Mouse (Mus musculus): ENCODE data around the gene Zfp57. TPM values are rescaled to one million over a fixed set of nuclear protein-coding genes. Genes with fewer than 3 reads are reported as not detected.
"Not testable (repeated sequence)": the region's sequence is repeated elsewhere in the genome, so short reads cannot be mapped to it uniquely, and the experiment has no call there.

Zfp57 gene
- polyA plus RNA-seq, 1 experiment from 2014 or later: 215 TPM

GRCm38 (mm10) chr17:36998477-36998876 is 2.5 kb upstream of the Zfp57 start:
- Histone ChIP-seq H3K4me1 (no peaks in the 10 kb centered on the region), H3K9ac (no peak overlapping the region), H3K9me3 (replicated peaks) (no peaks in the 10 kb centered on the region), H3K4me3 (no peak overlapping the region), H3K36me3 (ENCODE audit: poor library complexity, severe bottlenecking) (no peaks in the 10 kb centered on the region), H3K27ac (no peak overlapping the region), H3K4me2 (no peak overlapping the region), H3K27me3 (no peaks in the 10 kb centered on the region)
- ATAC-seq: no peak
- 75% methylated on average over 2 of the region's 2 CpGs for WGBS

- Histone ChIP-seq H3K27me3 (no peaks in the 10 kb centered on the region), H3K9me3 (replicated peaks) (no peaks in the 10 kb centered on the region), H3K36me3 (ENCODE audit: poor library complexity, severe bottlenecking) (peaks cover 29% of the 10 kb centered on the region), H3K4me1 (peaks cover 18% of the 10 kb centered on the region), H3K27ac (peak overlapping the region; percentile 96), H3K4me2 (peak overlapping the region; percentile 70), H3K9ac (peak overlapping the region; percentile 98), H3K4me3 (peak overlapping the region; percentile 83)
- peak; percentile 90 for ATAC-seq
- WGBS: under 1% methylated on average over 49 of the region's 49 CpGs
These were observed 1.7 kb downstream of the Zfp57 start for GRCm38 (mm10) chr17:37002364-37003330.

GRCm38 (mm10) chr17:37003366-37003765 is 2.4 kb downstream of the Zfp57 start:
- Histone ChIP-seq H3K4me1 (peaks cover 18% of the 10 kb centered on the region), H3K27ac (peak overlapping the region; percentile 96), H3K4me2 (peak overlapping the region; percentile 70), H3K4me3 (peak overlapping the region; percentile 83), H3K27me3 (no peaks in the 10 kb centered on the region), H3K36me3 (ENCODE audit: poor library complexity, severe bottlenecking) (peaks cover 37% of the 10 kb centered on the region), H3K9ac (peak overlapping the region; percentile 98), H3K9me3 (replicated peaks) (no peaks in the 10 kb centered on the region)
- no peak; the same call in 1 of the 2 replicates for ATAC-seq
- WGBS: 31% methylated on average over 4 of the region's 4 CpGs

GRCm38 (mm10) chr17:37008161-37008560 is 7.2 kb downstream of the Zfp57 start:
- peaks cover 76% of the 10 kb centered on the region for H3K36me3 ChIP-seq (ENCODE audit: poor library complexity, severe bottlenecking)
- ATAC-seq: no peak
- no peak overlapping the region for H3K27ac ChIP-seq
- no peak overlapping the region for H3K9ac ChIP-seq
- no peak overlapping the region for H3K4me2 ChIP-seq
- no peaks in the 10 kb centered on the region for H3K27me3 ChIP-seq
- H3K4me3 ChIP-seq: no peak overlapping the region
- no peaks in the 10 kb centered on the region for H3K9me3 ChIP-seq (replicated peaks)
- H3K4me1 ChIP-seq: peaks cover 22% of the 10 kb centered on the region
- 91% methylated on average over 6 of the region's 6 CpGs for WGBS

- no peak overlapping the region for H3K9ac ChIP-seq
- H3K9me3 ChIP-seq (replicated peaks): no peaks in the 10 kb centered on the region
- WGBS: 96% methylated on average over 17 of the region's 17 CpGs
- no peak overlapping the region for H3K4me3 ChIP-seq
- H3K27ac ChIP-seq: no peak overlapping the region
- no peak for ATAC-seq
- H3K27me3 ChIP-seq: no peaks in the 10 kb centered on the region
- H3K36me3 ChIP-seq (ENCODE audit: poor library complexity, severe bottlenecking): peaks cover 74% of the 10 kb centered on the region
- H3K4me2 ChIP-seq: no peak overlapping the region
- H3K4me1 ChIP-seq: peaks cover 12% of the 10 kb centered on the region
These were observed 8.6 kb downstream of the Zfp57 start for GRCm38 (mm10) chr17:37009460-37010042.

- 74% methylated on average over 3 of the region's 3 CpGs for WGBS
- H3K36me3 ChIP-seq (ENCODE audit: poor library complexity, severe bottlenecking): peaks cover 56% of the 10 kb centered on the region
- peaks cover 5% of the 10 kb centered on the region; the same call in 1 of the 2 replicates for H3K4me1 ChIP-seq
- no peak overlapping the region for H3K4me3 ChIP-seq
- no peak overlapping the region for H3K9ac ChIP-seq
- no peaks in the 10 kb centered on the region for H3K9me3 ChIP-seq (replicated peaks)
- H3K27ac ChIP-seq: no peak overlapping the region
- no peak for ATAC-seq
- no peak overlapping the region for H3K4me2 ChIP-seq
- H3K27me3 ChIP-seq: no peaks in the 10 kb centered on the region
These were observed 10.8 kb downstream of the Zfp57 start for GRCm38 (mm10) chr17:37011719-37012118.

GRCm38 (mm10) chr17:37012141-37012540 is 11.2 kb downstream of the Zfp57 start:
- Histone ChIP-seq H3K4me1 (peaks cover 5% of the 10 kb centered on the region; the same call in 1 of the 2 replicates), H3K9ac (no peak overlapping the region), H3K9me3 (replicated peaks) (no peaks in the 10 kb centered on the region), H3K27me3 (no peaks in the 10 kb centered on the region), H3K4me2 (no peak overlapping the region), H3K4me3 (no peak overlapping the region), H3K27ac (no peak overlapping the region), H3K36me3 (ENCODE audit: poor library complexity, severe bottlenecking) (peaks cover 52% of the 10 kb centered on the region)
- ATAC-seq: no peak
- WGBS: 85% methylated on average over 5 of the region's 5 CpGs

GRCm38 (mm10) chr17:37016333-37016732 is 15.4 kb downstream of the Zfp57 start:
- H3K27ac ChIP-seq: no peak overlapping the region
- no peak overlapping the region for H3K4me2 ChIP-seq
- ATAC-seq: no peak
- H3K27me3 ChIP-seq: no peaks in the 10 kb centered on the region
- peaks cover 7% of the 10 kb centered on the region; the same call in 1 of the 2 replicates for H3K4me1 ChIP-seq
- H3K4me3 ChIP-seq: no peak overlapping the region
- H3K36me3 ChIP-seq (ENCODE audit: poor library complexity, severe bottlenecking): peaks cover 10% of the 10 kb centered on the region
- no peaks in the 10 kb centered on the region for H3K9me3 ChIP-seq (replicated peaks)
- H3K9ac ChIP-seq: no peak overlapping the region

- Histone ChIP-seq H3K4me2 (no peak overlapping the region), H3K36me3 (ENCODE audit: poor library complexity, severe bottlenecking) (no peaks in the 10 kb centered on the region), H3K27ac (no peak overlapping the region), H3K4me1 (0 out of 2 replicates have a peak, but pooled peaks cover 2% of the 10 kb centered on the region), H3K9ac (no peak overlapping the region), H3K4me3 (no peak overlapping the region), H3K9me3 (replicated peaks) (no peaks in the 10 kb centered on the region), H3K27me3 (no peaks in the 10 kb centered on the region)
- ATAC-seq: no peak
- WGBS: 48% methylated on average over 3 of the region's 3 CpGs
These were observed 17.4 kb downstream of the Zfp57 start for GRCm38 (mm10) chr17:37018328-37018727.

GRCm38 (mm10) chr17:37019242-37019641 is 18.3 kb downstream of the Zfp57 start:
- H3K4me1 ChIP-seq; H3K27me3 ChIP-seq; ATAC-seq; H3K36me3 ChIP-seq (ENCODE audit: poor library complexity, severe bottlenecking); H3K27ac ChIP-seq; H3K4me2 ChIP-seq; H3K9ac ChIP-seq; H3K9me3 ChIP-seq (replicated peaks); H3K4me3 ChIP-seq: not testable (repeated sequence)
- WGBS: 89% methylated on average over 5 of the region's 5 CpGs

- WGBS: 77% methylated on average over 9 of the region's 9 CpGs
- H3K9ac ChIP-seq: no peak within 1 kb of the TSS
- no peak within 1 kb of the TSS for H3K4me3 ChIP-seq
- no peak within 1 kb of the TSS for H3K27ac ChIP-seq
- H3K9me3 ChIP-seq (replicated peaks): no peaks in the 10 kb centered on the region
- no peaks in the 10 kb centered on the region for H3K36me3 ChIP-seq (ENCODE audit: poor library complexity, severe bottlenecking)
- ATAC-seq: no peak
- H3K4me2 ChIP-seq: no peak within 1 kb of the TSS
- no peaks in the 10 kb centered on the region for H3K27me3 ChIP-seq
- H3K4me1 ChIP-seq: 0 out of 2 replicates have a peak, but pooled peaks cover 2% of the 10 kb centered on the region
These were observed 21.9 kb downstream of the Zfp57 start, which contains the start of gene Mog for GRCm38 (mm10) chr17:37022628-37023576. Mog (minus strand) TSS chr17:37023398.
